Mouse (Mus musculus): ENCODE measurements around the gene Nid2.

Gene Nid2

DNA sequence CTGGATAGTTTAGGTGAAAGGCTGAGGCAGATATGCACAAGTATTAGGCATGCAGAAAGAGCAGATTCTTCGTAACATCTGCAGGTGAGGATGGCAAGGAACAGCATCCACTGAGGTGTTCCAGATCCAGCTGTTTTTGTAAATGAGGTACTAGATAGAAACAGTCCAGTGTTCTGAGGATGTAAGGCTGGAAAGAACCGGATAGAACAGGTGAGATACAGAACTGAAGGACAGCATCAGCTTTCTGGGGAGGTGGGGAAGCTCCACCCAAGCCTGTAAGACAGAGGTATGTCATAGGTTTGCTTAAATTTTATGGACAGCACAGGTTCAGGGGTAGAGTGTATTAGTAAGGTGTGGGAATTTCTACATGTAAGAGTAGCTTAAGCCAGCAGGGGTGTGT lies 4.3 kb upstream of the Nid2 start:
- DNase-seq = no peak

DNA sequence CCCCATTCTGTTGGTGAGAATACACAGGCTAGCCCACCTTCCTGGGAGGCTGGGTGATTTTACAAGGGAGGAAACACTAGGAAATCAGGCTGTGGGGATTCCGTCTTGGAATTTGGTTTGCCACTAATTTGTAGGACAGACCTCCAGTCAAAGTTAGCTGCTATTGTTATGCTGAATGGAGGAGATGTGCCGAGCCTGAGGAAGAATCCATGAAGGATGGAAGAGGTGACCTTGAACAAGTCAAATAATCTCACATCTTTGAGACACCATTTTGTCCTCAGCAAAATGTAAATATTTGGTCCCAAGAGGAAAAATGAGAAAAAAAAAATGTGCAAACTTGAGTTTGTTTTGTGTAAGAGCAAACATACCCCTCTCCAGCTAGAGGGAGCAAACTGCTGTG lies 1.3 kb upstream of the Nid2 start:
- no peak for DNase-seq

DNA sequence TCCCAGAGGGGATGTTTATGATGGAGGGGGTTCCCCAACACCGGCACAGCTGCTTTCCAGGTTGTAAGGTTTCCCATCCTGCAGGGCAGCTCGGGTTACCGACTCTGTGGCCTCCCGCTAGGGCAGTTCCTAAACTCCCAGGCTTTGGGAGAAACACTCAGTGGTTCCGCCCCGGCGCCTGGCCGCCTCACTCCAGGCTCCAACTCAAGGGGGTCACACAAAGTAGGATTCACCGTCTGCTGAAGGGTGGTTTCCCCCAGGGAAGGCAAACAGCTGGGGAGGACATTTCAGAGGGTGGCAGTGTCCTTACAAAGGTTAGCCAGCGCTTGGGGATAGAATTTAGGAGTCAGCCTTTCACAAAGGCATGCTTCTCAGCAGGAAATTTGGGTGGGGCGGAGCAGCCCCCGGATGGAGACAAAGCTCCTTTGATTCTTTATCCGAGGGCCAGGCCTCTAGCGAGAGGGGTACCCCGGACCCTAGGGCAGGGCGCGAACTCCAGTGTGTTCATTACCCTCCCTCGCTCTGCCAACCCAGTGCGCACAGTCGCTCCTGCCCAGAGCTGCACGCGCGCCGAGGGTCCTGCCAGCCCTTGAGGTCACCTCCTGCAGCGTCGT lies 547 bp upstream of the Nid2 start:
- peak; percentile 23 for DNase-seq

DNA sequence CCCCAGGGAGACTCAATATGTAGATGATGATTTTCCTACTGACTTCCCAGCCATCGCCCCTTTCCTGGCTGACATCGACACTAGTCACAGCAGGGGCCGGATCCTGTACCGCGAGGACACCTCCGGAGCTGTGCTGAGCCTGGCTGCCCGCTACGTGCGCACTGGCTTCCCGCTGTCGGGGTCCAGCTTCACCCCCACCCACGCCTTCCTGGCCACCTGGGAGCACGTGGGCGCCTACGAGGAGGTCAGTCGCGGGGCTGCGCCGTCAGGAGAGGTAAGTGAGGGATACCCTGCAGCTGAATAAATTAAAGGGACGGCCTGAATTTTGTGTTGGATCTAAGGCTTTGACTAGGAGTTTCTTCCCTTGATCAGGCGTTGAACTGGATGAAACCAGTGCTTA lies 1.2 kb downstream of the Nid2 start:
- no peak for DNase-seq

DNA sequence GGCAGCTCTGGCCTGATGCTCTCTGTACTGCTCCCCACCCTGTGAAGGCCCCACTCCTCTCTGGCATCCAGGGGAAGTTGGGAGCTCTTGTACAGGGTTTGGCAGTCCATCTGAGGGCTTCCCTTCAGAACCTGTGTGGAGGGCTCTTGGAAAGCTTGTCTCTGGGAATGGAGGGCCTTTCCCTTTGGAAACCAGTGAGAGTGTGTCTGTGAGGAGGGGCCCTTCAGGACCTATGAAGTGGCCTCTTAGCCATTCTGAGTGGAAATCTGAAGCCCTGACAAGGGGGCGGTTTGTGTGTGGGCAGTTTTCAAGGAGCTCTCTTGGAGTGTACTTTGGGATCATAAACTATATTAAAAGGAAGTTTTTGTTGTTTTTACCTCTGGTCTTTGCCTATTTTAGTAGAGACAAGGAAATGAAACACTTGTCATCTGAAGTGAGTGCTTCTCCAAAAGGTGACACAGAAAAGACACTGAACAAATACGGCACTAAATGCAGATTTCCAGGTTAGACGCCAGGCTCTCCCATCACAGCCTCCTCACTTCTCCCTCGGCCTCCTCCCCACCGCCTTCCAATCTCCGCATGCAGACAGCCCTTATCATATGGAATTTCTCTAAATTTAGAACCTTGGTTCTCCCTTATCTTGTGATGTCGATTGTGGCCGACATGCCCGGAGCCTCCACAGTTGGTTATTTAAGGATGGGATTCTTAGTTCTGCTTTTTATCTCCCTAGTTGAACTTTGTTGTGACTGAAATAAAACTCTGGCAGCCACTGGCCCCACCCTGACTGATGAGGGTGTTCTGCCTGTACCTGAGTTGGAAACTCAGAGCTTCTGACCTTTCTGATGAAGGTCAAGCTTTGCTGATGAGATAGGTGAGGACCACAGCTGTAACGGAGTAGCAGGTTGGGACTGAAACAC lies 8.5 kb downstream of the Nid2 start:
- DNase-seq = peak; percentile 45

DNA sequence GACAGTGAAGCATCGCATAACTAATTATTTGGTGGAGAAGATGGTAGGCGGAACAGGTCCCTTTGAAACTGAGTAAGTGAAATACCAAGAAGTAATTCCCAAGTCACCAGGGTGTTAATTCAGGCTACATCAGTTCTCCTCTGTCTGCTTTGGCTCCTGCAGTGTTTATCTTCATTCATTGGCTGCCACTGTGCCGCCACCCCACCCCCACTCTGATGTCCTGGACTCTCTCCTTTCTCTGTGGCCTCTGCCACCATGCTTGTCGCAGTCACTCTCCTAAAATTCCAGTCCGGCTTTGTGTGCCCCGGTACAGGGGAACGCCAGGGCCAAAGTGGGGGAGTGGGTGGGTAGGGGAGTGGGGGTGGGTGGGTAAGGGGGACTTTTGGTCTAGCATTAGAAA lies 9.7 kb downstream of the Nid2 start:
- no peak for DNase-seq

DNA sequence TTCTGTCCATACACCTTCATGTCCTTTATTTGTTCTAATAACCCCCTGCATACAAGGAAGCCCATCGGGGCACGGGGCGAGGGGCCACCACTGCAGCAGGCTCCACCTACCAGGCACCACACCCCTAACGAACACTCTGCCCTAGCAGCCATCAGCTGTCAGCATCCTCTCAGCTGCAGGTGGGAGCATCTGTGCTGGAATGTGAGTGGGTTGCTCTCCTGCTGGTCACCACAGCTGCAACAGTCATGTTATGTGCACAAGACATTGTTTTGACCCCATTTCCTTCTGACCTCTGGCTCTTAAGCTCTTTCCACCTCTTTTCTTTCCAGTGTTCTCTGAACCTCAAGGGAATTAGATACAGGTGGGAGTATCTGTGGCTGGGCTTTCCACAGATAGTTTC lies 10.9 kb downstream of the Nid2 start:
- no peak for DNase-seq

DNA sequence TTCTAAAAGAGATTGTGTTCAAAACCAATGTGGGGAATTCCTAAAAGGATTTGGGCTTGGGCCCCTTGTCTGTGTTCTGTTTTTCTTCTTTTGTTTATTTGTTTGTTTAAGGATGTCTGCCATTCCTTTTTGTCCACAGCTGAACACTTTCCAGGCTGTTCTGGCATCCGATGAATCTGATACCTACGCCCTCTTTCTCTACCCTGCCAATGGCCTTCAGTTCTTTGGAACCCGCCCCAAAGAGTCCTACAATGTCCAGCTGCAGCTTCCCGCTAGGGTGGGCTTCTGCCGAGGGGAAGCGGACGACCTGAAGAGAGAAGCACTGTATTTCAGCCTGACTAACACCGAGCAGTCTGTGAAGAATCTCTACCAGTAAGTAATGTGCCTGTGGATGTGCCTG lies 12.5 kb downstream of the Nid2 start:
- DNase-seq = peak; percentile 15

DNA sequence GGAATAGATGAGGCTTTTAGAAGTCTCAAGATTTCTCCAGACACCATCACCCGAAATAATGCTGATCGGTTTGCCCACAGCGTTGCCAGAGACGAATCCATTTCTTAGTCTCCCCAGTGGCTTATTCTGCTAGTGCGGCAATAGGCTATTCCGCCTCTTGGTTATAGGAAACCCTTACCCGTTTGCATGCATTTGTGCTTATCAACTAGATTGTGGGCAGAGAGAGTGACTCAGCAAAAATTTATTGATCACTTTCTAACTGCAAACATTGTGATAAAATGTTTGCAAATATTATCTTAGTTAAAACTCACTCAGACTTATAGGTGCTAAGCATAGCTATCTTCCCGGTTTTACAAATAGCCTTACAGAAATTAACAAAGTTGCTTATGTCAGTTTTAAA lies 13.3 kb downstream of the Nid2 start:
- DNase-seq = no peak

DNA sequence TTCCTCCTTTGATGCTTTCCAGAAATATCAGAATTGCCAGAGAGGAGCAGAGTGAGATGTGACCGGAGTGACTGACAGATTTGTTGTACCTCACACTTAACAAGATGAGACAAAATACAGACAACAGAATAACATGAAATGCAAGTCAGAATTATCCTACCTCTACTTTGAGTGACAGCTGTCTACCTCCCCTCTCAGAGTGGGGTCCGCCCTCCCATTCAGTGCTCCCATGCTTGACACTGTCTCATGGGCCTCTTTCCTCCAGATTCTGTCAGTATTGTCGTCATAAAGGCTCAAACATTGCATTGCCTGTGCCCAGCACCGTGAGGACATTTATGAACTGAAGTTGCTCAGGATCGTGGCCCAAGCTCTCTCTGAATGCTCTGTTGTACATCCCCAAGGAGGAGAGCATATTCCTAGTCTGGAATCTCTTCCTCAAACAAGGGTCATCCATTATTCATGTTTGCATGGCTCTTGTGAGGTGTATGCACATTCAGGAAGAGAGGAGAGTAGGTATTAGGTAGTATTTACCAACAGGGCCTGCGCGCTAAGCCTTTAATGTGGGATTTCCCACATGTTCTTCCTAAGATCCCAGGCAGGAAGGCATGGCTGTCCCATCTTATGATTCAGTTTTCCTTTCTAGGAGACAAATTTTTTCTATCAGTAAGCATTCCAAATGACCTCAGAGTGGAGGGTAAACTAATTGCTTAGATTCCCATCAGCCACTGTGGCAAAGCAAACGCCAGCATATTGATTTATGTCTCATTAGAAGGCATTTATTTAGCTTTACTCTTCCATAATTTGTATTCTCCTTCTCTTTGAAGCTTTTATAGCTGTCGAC lies 14.7 kb downstream of the Nid2 start:
- no peak for DNase-seq

DNA sequence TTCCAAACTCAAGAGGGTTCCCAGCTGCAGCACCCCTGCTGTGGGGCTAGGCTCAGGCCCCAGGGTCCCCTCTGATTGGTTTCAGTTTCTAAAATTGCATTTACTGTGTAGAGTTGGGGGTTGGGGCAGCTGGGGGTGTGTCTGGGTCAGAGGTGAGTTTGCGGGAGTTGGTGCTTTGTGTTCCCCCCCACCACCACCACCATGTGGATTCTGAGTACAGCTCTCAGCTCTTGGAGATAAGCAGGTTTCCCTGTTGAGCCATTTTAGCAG lies 15.2 kb downstream of the Nid2 start:
- DNase-seq = no peak

DNA sequence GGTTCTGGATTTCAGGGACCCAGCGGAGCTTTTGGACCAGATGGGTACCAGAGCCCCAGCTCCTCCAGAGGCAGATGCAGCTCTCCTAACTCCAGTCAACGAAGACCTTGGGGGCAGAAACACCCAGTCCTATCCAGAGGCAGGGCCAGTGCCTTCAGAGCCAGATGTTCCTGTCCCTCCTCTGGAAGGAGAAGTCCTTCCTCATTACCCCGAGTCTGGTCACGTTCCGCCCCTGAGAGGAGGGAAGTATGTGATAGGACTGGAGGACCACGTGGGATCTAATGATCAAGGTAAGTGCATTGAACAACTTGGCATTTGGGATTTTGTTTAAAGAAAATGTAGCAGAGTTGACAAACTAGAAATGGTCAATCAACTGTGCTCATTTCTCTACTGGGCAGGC lies 17.6 kb downstream of the Nid2 start:
- no peak for DNase-seq

DNA sequence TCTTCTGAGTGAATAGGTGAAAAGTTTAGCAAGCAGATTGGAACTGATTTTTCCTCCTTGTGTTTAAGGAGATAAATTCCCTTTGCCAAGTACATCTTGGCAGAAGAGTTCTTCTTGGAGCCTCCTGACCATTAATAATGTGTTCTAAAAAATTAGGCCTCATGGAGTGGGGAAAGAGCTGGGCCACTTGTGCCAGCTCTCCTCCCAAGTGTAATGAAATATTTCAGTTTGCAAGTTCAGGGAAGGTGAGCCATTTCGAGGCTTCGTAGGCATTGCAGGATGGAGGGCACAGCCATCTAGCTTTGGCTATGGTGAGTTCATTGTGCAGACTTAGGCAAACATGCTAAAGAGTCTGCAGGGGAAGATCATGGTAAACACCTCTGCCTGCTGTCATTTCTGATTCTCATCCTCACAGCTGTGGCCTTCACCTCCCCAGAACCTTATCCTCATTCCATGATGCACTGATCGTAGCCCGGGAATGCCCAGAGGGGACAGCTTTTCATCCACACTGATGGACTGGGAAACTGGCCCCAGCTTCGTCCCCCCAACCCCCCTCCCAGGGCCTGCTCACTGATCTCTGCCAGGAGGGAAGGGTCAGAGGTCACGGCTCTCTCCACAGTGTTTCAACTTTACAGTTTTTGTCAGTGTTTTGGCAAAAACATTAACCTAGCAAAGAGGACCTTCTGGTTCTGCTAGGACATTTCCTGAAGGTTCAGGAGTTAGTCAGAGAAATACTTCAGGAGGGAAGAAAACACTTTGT lies 18.6 kb downstream of the Nid2 start:
- DNase-seq = peak; percentile 36

DNA sequence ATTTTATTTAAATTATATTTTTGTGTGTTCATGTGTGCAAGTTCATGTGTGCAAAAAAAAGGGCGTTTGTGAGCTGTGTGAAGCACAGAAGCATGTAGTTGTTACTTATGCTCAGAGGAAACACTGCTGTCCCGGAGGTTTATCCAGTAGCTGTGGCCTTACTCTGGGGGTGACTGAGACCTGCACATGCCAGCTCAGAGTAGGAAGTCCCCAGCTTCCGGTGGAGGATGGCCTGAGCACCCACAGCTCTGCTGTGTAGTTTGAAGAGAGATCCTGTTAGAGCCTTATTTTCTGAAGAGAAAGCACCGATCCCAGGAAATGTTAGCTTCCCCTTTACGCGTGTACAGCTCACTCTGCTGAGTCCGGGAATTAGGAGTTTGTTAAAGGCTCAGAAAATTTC lies 20.1 kb downstream of the Nid2 start:
- no peak for DNase-seq

DNA sequence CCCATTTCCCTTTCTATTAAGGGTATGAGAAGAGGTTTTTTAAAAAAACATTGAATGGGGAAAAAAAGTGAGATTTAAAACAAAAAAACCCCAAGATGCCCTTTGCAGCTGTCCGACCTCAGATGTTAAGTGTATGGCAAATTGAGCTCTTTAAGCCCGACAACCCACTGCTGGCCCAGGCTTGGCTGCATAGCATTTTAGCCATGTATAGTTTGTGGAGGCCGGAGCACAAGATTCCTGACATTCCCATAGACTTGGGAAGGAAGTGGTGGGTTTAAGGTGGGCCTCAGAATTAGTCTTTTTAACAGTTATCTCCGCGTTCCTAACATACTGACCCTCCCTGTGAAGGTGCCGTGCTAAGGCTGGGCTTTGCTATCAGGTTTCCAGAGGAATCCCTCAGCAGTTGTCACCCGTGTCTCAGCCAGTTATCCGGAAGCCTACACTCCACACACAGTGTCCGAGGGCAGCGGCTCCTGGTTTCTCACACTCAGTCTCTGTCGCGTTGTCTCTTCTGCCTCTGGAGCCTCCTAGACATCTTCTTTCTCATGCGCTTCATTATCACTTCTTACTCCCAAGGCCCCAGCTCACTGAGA lies 23.1 kb downstream of the Nid2 start:
- DNase-seq = no peak

DNA sequence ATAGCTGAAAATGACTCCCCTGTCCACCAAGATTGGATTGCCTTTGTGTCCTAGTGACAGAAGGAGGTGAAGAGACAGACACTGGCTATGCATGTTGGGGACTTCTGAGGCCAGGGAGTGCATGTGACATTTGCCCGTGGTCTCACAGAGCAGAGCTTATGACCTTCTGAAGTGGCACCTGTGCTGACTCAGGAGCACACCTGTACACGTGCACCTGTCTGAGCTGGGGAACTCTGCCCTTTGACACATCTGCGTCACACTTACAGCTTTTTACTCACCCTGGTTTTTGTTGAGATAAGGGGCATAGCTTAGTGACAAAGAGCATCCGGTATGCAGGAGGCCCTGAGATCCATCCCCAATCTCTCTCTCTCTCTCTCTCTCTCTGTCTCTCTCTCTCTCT lies 24.4 kb downstream of the Nid2 start:
- DNase-seq = no peak

DNA sequence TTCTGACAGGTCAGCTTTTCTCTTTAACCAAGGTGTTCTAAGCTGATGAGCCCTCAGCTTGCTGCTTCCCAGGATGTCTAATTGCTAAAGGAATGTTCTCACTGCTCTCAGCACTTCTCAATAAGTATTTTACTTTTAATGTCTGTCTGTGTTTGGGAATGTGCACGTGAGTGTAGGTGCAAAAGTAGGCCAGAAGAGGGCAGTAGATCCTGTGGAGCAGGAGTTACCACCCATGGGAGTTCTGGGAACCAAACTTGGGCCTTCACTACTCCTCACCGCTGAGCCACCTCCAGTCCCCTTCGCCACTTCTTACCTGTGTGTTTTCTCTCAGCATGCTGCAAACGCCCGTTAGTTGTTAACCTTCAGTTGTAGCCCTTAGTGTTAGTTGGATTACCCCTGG lies 25.1 kb downstream of the Nid2 start:
- DNase-seq = no peak

DNA sequence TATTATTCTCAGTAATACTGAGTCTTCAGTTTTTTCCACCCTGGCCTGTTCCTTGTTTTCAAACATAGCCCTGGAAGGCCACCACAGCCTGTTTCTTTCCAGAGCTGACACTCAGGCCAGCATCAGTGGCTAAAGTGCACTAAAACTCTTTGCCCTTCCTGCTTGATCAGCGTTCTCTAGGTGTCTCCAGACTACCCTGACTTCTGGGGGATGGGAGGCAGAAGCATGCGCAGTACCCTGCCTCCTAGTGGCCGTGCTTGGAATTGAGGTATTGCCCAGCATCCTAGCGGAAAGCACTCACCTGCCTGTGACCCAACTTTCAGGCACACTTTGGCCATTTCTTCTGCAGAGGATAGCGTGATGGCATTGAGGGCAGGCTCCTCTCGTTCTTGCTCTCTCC lies 25.8 kb downstream of the Nid2 start:
- DNase-seq = peak; percentile 61

DNA sequence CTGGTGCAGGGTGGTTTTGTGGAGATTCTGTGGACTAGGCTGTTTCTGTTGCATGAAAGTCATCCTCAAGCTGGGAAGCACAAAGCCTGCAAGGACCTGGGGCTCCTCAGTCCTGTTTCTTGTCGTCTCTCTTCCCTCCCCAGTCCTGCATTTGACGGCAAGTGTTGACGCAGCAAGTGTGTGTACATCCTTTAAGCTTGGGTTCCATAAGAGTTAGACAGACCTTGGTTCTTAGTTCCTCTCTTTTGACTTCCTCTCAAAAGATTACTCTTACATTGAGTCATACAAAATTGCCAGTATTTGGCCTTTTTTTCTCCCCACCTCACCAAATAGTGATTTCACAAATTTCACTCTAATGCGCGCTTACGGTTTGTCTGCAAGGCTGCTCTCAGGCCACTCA lies 26.3 kb downstream of the Nid2 start:
- DNase-seq = no peak

DNA sequence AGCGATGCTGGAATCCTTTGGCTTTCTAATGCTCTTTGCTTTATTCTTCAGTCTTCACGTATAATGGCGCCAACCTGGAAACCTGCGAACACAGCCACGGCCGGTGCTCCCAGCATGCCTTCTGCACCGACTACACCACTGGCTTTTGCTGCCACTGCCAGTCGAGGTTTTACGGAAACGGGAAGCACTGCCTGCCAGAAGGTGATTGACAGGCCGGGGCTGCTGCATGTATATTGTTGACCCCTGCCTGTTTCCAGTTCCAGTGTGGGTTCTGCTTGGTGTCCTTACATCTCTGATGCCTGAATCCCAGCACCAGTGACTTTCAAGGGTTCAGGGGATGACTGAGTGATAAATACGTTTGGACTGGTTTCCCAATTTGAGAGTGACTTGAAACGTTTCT lies 26.9 kb downstream of the Nid2 start:
- no peak for DNase-seq

DNA sequence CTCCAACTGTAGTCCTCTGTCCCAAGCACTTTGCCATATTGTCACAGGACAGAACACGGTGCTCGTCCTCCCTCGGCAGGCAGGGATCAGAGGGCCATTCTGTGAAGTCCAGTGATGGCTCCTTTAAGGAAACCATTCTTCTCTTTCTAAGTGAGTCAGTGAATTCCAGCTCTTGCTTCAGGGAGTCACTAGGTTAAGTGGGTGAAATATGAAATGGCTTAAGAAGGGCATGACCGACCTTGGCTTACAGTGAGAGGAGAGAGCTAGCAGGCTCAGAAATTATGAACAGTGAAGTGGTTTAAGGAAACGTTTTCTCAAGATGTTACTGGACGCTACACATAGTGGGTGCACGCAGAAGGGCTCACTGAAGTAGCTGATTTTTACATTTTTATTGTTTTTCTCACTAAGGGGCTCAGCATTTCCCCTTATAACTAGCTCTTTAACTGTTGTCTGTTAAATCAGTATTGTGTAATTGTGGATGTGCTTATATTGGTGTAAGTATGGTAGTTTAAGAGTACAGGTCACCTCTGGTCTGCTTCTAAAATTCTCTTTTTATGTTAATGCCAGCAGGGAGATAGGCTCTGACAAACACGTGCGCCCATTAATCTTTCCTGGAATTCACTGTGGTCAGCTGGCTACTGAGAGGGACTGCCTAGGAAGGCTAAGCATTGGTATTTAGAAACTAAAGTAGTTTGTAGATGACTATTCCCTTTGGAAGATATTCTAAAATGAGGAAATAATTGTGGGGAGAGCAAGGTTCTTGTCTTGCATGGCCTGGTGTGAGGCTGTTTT lies 34.9 kb downstream of the Nid2 start:
- DNase-seq = no peak

DNA sequence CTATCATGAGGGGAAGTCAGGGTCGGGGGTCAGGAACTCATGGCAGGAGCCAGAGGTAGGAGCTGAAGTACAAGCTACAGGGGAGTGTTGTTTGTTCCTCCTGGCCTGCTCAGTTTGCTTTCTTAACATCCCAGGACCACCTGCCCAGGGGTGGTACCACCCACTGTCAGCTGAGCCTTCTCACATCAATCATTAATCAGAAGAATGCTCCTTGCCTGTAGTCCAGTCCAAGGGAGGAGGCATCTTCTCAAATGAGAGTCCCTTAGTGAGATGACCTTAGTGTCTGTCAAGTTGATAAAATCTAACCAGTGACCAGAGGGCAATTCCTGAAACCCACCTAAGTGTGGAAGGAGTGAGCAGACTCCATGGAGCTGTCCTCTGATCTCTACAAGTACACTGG lies 37.4 kb downstream of the Nid2 start:
- DNase-seq = no peak

Data from lung, postnatal 10 days (tissue).